Mouse (Mus musculus) thymus, adult 2 months (tissue): Measurements from ENCODE around the gene Cyp46a1.

Experiments
- CTCF ChIP-seq: fragments of 200-500 bp; IDR thresholded peaks from 2 replicates; pipeline ENCODE4 v1.5.1; 2012; ENCODE audit warnings: mild to moderate bottlenecking, control low read depth, low read length, moderate library complexity, borderline replicate concordance; ENCODE audit not compliant: control insufficient read depth, poor library complexity, insufficient read depth; ENCODE audit errors: extremely low read depth
- POLR2A ChIP-seq: fragments of 200-500 bp; IDR thresholded peaks from 2 replicates; pipeline ENCODE4 v1.6.1; 2012; ENCODE audit warnings: mild to moderate bottlenecking, low read length, control low read depth, moderate library complexity; ENCODE audit not compliant: control insufficient read depth, poor library complexity, insufficient read depth; ENCODE audit errors: extremely low read depth

DNA sequence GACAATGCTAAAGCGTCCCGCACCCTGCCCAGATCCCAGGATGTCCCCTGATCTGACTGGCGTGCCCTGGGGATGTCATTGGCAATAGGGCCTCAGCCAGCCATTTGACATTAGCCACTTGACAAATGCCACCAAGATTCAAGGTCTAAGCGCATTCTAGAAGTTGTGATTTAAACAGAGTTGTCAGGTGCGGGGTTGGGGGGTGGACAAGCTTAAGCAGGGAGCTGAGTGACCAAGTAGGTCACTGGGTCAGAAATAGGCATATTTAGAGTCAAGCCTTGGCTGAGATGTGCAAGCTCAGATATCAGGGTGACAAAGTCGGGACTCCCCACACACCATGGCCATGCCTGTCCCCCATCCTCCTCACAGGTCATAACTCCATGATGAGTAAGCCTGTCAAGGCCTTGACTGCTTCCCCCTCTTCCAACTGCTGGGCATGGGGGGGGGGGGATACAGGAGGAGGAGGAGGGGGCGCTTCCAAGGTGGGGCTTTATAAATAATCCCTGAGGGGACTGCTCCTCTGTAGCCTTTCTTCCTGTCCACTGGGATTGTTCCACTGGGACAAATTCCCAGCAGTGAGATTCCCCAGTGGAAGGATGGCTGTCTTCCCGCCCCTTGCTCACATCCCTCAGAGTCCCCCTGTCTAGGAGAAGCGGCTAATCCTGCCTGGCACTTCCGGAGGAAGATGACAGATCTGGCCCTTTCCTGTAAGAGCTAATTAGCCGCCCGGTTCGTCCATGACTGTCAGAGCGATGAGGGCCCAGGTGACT is 49.5 kb upstream of the Cyp46a1 start:
- TF ChIP-seq CTCF (no peak), POLR2A (no peak)
